Mouse (Mus musculus): ENCODE results near the gene Dhodh.

The Dhodh gene

DNA sequence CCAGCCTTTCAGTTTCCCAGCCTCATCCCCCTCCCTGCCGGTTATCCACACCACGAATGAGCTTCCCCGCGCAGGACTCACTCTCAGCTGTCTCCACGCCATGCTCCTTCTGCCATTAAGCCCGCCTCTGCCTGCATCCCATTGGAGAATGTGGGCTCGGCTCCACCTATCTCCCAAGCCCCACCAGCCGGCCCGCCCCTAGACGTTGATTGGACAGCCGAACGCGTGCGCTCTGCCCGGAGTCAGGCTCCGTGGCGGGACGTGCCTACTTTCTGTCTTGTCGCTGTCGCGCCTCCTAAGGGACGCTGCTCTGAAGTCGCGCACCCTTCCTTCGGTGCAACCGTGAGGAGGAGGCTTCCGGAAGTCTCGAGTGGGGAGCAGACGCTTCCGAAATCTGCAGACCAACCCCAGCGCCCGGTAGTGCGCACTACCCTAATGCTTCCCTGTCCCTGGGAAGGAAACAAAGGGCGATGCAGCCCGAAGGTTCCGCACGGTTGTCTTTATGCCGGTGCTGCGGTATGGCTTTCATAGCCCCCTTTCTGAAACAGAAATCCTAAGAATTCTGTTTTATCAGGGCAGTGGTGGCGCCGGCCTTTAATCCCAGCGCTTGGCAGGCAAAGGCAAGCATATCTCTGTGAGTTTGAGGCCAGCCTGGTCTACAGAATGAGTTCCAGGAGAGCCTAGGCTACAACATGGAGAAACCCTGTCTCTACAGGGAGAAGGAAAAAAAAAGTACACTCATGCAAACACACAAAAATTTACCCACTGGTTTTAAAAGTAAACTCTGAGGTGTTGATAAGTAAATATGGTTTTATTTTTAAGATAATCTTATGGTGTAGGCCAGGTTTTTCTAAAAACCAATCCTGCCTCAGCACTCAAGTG is at the start of gene Dhodh:
TSS of gene Dhodh (minus strand) at position 403 of the 882 bp plus-strand sequence.
- peak; percentile 95 for ATAC-seq (ENCODE audit: low TSS enrichment)

DNA sequence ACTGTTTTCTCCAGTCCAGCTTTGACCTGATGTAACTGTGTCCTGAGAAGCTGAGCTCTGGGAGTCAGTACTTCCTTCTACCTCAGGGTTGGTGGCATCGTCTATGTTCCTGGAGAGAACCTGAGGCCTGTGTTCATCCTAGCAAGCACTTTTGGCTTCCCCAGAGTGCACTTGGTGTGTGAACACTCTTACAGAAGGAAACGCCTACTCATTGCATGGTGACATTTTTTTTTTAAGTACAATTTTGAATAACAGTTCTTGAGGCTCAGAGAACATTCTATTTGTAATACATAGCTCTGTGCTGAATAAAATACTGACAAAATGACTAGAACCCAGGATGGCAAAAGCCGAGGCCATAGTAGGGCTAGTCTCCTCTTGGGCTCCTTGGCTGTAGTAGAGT is 48.4 kb upstream of the Dhodh start:
- peak; percentile 97 for ATAC-seq (ENCODE audit: low TSS enrichment)

DNA sequence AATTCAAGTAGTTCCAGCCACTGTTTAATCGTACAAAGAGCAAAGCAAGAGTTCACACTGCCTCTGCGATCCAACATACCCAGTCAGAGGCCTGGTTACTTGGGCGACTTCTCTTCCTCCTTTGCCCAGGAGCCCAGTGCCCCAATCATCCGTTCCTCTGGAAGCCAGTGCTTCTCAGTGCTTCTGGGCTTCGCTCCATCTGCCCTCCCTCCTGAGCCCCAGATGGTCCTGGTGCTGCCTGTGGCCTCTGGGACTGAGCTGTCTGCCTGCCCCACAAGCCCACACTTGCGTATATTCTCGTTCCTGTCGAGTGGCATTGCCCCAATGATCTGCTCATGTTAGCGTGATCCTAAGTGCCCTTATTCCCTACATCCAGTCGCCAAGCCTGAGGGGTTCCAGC is 42.3 kb upstream of the Dhodh start:
- no peak for ATAC-seq (ENCODE audit: low TSS enrichment)

- no peak for ATAC-seq (ENCODE audit: low TSS enrichment)
These were observed 40.0 kb upstream of the Dhodh start for GRCm38 (mm10) chr8:109648469-109648868.

GRCm38 (mm10) chr8:109647331-109647730 is 38.9 kb upstream of the Dhodh start:
- peak; percentile 57; the same call in 1 of the 2 replicates for ATAC-seq (ENCODE audit: low TSS enrichment)

DNA sequence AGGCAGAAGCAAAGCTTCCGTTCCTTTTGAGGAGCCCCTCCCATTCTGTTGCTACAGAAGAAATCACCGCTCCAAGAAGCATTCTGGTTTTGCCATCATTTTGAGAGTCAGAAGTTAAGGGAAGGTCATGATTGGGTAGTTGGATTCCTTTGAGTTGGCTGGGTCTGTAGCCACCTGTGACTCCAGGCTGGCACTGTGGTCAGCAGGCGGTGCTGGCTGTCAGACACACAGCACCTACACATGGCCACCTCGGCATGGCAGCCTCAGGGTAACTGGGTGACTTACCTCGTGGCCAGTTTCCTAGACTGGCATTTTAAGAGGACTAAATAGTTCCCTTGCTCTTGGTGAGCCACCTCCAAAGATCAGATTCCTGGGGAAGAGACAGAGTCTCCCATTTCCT is 32.8 kb upstream of the Dhodh start:
- no peak for ATAC-seq (ENCODE audit: low TSS enrichment)

DNA sequence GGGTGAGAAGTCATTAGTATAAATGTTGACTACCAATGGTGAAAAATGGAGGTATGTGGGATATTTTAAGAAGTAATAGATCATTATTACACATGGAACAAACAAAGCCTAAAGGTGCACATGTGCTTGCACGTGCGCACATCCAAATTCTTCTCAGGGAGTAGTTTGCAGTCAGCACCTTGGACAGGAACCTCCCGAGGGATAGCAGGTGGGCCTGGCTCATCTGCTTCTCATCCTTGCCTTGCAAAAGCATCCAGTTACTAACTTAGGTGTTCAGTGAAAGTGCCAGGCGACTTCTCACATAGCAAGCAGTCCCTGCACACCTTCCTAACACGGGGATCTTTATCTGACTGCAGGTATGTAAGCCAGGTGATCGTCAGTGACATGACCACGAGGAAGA is 31.9 kb upstream of the Dhodh start:
- no peak for ATAC-seq (ENCODE audit: low TSS enrichment)

DNA sequence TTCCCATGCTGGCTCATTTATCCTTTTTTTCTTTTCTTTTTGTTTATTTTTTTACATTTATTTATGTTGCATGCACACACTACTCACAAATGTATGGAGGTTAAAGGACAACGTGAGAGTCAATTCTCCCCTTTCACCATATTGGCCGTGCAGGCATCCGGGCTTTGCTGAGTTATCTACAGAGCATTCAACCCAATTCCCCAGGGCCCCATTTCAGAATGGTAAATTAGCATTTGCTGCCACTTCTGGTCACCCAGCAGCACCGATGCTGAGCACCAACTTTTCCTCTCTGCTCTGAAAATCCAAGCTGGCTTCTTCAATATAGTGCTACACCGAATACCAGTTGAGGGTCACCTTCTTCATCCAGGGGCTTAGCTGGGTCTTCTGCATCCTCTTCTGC is 30.4 kb upstream of the Dhodh start:
- ATAC-seq (ENCODE audit: low TSS enrichment): no peak

DNA sequence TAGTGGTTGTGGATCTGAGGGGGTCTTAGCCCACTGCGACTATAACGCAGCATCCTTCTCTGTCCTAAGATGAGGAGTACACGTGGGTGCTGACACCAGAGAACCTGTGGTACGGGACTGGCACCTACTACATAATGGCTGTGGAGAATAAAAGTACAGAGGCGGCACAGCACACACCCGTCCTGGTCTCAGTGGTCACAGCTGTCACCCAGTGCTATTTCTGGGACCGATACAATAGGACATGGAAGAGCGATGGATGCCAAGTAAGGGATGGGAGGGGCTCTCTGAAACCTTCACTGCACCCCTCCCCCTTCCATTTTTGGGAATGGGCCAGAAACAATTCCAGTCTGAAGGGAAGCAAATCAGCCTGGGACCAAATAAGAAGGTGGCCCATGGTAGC is 26.7 kb upstream of the Dhodh start:
- no peak for ATAC-seq (ENCODE audit: low TSS enrichment)

DNA sequence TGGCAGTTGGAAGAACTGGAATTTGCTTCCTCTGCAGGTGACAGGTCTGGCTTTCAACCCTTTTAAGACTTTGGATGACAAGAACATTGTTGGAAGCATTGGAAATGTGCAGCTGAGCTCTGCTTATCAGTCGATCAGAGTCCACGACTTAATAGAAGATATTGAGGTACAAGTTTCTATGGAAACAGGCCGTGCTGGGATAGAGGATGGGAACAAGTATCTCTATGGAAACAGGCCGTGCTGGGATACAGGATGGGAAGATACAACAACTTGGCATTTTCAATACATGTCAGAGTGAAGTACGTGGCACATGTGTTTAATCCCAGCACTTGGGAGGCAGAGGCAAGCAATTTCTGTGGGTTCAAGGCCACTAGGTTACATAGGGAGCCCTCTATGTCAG is 24.0 kb upstream of the Dhodh start:
- no peak for ATAC-seq (ENCODE audit: low TSS enrichment)

GRCm38 (mm10) chr8:109628638-109629037 is 20.2 kb upstream of the Dhodh start:
- ATAC-seq (ENCODE audit: low TSS enrichment): peak; percentile 80

- no peak for ATAC-seq (ENCODE audit: low TSS enrichment)
These were observed 7.1 kb upstream of the Dhodh start for GRCm38 (mm10) chr8:109615569-109615968.

DNA sequence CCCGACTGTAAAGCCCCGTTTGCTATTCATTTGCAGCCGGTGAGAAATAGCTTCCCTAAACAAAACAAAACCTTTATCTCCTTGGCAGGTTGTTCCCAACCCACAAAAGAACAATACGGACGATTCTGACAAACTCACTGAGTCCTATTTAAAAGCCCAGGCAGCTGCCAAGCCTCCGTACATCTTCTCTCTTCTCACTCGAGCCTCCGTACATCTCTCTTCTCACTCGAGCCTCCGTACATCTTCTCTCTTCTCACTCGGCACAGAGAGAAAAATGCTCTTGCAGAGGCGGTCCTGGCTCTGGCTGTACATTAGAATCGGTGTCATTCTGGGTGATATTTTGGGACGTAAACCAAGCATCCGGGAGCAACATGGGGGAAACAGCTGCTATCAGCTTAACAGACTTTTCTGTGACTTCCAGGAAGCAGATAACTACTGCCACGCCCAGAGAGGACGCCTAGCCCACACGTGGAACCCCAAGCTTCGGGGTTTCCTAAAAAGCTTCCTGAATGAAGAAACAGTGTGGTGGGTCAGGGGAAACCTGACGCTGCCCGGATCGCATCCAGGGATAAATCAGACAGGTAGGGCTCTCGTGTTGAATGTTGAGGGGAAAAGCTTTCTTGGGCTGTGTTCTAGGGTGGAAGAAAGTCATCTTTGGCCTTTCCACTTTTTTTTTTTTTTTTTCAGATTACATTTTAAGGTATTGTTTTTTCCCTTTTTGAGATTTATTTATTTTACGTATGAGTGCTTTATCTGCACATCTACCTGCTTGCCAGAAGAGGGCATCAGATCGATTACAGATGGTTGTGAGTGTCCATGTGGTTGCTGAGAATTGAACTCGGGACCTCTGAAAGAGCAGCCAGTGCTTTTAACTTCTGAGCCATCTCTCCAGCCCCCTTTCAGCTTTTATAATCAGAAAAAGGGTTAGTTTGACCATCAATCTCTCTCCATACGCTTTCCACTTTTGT is 6.1 kb upstream of the Dhodh start, which contains the start of gene Pkd1l3:
TSS of gene Pkd1l3 (plus strand) at position 275 of the 968 bp plus-strand sequence.
- ATAC-seq (ENCODE audit: low TSS enrichment): peak; percentile 96

- ATAC-seq (ENCODE audit: low TSS enrichment): no peak
These were observed 655 bp upstream of the Dhodh start for GRCm38 (mm10) chr8:109609153-109609502.

DNA sequence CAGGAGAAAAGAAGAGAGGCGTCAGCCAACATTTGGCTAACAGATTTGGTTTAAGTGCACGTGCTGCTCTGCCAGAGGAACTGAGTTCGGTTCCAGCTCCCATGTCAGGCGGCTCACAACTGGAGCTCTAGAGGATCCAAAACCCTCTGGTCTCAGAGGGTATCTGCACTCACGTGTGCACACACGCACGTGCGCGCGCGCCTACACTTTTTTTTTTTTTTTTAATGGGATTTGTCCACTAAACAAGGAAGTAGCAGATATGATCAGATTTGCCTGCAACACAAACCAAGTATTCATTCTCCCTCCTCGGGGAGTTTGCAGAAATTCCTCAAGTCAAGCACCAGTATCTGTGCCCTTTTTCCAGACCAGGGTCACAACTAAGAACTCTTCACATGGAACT is 823 bp downstream of the Dhodh start:
- no peak for ATAC-seq (ENCODE audit: low TSS enrichment)

DNA sequence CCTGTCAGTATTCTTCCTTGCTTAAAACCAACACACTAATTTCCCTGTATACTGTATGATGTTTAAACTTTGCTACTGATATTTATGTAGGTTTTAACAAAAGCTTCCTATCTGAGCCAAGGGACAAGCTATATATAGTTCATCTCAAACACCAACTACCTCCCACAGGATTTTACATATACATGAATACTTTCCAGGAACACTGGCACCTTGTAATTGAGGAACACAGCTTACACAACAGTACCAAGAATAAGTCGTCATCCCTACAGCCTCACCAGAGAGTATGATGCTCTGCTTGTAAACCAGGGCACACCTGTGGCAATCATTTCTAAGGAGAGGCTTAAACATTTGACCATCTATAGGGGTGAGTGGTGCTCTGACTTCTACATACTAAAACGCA is 1.7 kb downstream of the Dhodh start:
- peak; percentile 60 for ATAC-seq (ENCODE audit: low TSS enrichment)

GRCm38 (mm10) chr8:109595854-109596253 is 12.6 kb downstream of the Dhodh start:
- ATAC-seq (ENCODE audit: low TSS enrichment): peak; percentile 74

- ATAC-seq (ENCODE audit: low TSS enrichment): peak; percentile 77
These were observed 15.2 kb downstream of the Dhodh start for GRCm38 (mm10) chr8:109593117-109593788.

- ATAC-seq (ENCODE audit: low TSS enrichment): no peak
These were observed 16.3 kb downstream of the Dhodh start for GRCm38 (mm10) chr8:109592164-109592563.

DNA sequence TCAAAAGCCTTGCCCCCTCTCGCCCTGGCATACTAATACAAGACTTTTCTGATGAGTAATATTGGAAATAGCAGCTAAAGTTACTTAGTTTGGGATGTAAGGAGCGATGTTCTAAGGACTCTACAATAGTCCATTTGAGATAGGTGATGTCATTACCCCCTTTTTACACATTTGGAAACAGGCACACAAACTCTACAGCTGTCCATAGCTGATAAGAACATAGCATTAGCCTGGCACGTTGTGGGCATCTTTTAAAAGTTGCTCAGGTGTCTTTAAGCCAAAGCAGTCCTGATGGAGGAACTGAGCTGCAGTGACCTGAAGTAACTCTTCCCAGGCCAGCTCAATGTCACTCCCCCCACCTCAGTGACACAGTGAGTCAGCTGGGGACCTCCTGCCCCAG is 17.1 kb downstream of the Dhodh start:
- no peak for ATAC-seq (ENCODE audit: low TSS enrichment)

DNA sequence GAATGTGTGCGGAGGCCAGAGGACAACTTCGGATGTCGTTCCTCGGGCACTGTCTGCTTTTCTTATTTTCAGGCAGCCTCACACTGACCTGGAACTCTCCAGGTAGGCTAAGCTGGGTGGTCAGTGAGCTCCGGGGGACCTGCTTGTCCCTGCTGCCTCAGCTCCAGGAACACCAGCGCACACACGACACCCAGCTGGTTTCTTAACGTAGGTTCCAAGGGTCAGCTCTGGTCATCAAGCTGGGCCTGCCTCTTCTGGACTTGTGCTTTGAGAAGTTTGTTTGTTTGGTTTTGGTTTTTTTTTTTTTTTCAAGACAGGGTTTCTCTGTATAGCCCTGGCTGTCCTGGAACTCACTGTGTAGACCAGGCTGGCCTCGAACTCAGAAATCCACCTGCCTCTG is 17.6 kb downstream of the Dhodh start:
- ATAC-seq (ENCODE audit: low TSS enrichment): no peak

DNA sequence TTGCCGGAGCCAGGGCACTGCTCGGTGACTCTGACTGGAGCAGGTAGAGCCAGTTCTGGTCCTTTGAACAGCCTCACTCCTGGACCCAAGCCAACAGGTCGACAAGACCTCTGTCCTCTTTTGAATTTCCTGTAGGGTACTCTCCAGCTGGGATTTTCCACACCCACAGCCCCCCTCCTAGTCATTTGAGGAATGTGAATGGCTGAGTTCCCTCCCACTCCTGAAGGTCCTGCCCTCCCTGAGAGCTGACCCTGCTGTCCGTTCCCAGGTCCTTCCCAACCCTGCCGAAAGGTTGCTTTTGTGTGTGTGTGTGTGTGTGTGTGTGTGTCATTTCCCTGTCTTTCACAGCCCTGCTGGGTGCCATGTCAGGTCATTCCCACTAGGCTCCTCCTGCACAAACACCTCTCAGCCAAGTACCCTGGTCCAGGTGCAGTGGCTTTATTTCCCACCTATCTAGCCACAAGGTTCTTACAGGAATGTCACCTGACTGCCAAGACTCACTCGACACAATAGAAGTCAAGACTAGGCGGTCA is 21.4 kb downstream of the Dhodh start:
- ATAC-seq (ENCODE audit: low TSS enrichment): no peak
